Mouse (Mus musculus): ENCODE results near the gene Dlk1. TPM values are rescaled to one million over a fixed set of nuclear protein-coding genes. Genes with fewer than 3 reads are reported as not detected.

Dlk1 gene
- polyA plus RNA-seq, 1 experiment from 2014 or later, result 482 TPM

GRCm38 (mm10) chr12:109508495-109509454 lies 56.2 kb downstream of the Dlk1 start:
- peak overlapping the region; percentile 53; the same call in 1 of the 2 replicates for H3K27ac ChIP-seq (ENCODE audit: low read length)
- ATAC-seq (ENCODE audit: low read depth), result no peak
- no peaks in the 10 kb centered on the region for H3K27me3 ChIP-seq (ENCODE audit: control insufficient read depth, insufficient read depth, low read depth, low read length)
- H3K4me2 ChIP-seq (ENCODE audit: low read depth, low read length), result no peak overlapping the region
- no peak overlapping the region for H3K4me3 ChIP-seq (ENCODE audit: low read depth, low read length)
- no peaks in the 10 kb centered on the region for H3K9me3 ChIP-seq (replicated peaks; ENCODE audit: control insufficient read depth, low read length)
- no peak overlapping the region for H3K9ac ChIP-seq (ENCODE audit: low read depth, low read length)
- no peaks in the 10 kb centered on the region for H3K36me3 ChIP-seq (ENCODE audit: control insufficient read depth, insufficient read depth)
- H3K4me1 ChIP-seq (ENCODE audit: control insufficient read depth, low read depth, low read length), result peaks cover 24% of the 10 kb centered on the region
- WGBS (ENCODE audit: insufficient replicate concordance), result 25% methylated on average over 20 of the region's 20 CpGs

GRCm38 (mm10) chr12:109509531-109510137 lies 57.0 kb downstream of the Dlk1 start:
- ATAC-seq (ENCODE audit: low read depth), result peak; percentile 45
- Histone ChIP-seq H3K27me3 (ENCODE audit: control insufficient read depth, insufficient read depth, low read depth, low read length) (no peaks in the 10 kb centered on the region), H3K9ac (ENCODE audit: low read depth, low read length) (no peak overlapping the region), H3K4me1 (ENCODE audit: control insufficient read depth, low read depth, low read length) (peaks cover 24% of the 10 kb centered on the region), H3K36me3 (ENCODE audit: control insufficient read depth, insufficient read depth) (no peaks in the 10 kb centered on the region), H3K9me3 (replicated peaks; ENCODE audit: control insufficient read depth, low read length) (no peaks in the 10 kb centered on the region), H3K27ac (ENCODE audit: low read length) (peak overlapping the region; percentile 39), H3K4me2 (ENCODE audit: low read depth, low read length) (no peak overlapping the region), H3K4me3 (ENCODE audit: low read depth, low read length) (no peak overlapping the region)
- WGBS (ENCODE audit: insufficient replicate concordance), result 42% methylated on average over 9 of the region's 9 CpGs

- H3K9me3 ChIP-seq (replicated peaks; ENCODE audit: control insufficient read depth, low read length), result no peaks in the 10 kb centered on the region
- H3K36me3 ChIP-seq (ENCODE audit: control insufficient read depth, insufficient read depth), result no peaks in the 10 kb centered on the region
- peaks cover 24% of the 10 kb centered on the region for H3K4me1 ChIP-seq (ENCODE audit: control insufficient read depth, low read depth, low read length)
- H3K27me3 ChIP-seq (ENCODE audit: control insufficient read depth, insufficient read depth, low read depth, low read length), result no peaks in the 10 kb centered on the region
- no peak overlapping the region for H3K4me2 ChIP-seq (ENCODE audit: low read depth, low read length)
- no peak overlapping the region for H3K9ac ChIP-seq (ENCODE audit: low read depth, low read length)
- no peak for ATAC-seq (ENCODE audit: low read depth)
- no peak overlapping the region for H3K4me3 ChIP-seq (ENCODE audit: low read depth, low read length)
- 57% methylated on average over 8 of the region's 8 CpGs for WGBS (ENCODE audit: insufficient replicate concordance)
- peak overlapping the region; percentile 39; the same call in 1 of the 2 replicates for H3K27ac ChIP-seq (ENCODE audit: low read length)
These were observed 57.6 kb downstream of the Dlk1 start for GRCm38 (mm10) chr12:109510247-109510646.

- 66% methylated on average over 8 of the region's 8 CpGs for WGBS (ENCODE audit: insufficient replicate concordance)
These were observed 58.8 kb downstream of the Dlk1 start for GRCm38 (mm10) chr12:109511456-109511855.

GRCm38 (mm10) chr12:109512151-109512907 lies 59.7 kb downstream of the Dlk1 start:
- H3K4me2 ChIP-seq (ENCODE audit: low read depth, low read length), result no peak overlapping the region
- H3K27ac ChIP-seq (ENCODE audit: low read length), result peak overlapping the region; percentile 64
- 9% methylated on average over 13 of the region's 13 CpGs for WGBS (ENCODE audit: insufficient replicate concordance)
- peak; percentile 79 for ATAC-seq (ENCODE audit: low read depth)
- H3K27me3 ChIP-seq (ENCODE audit: control insufficient read depth, insufficient read depth, low read depth, low read length), result no peaks in the 10 kb centered on the region
- H3K4me3 ChIP-seq (ENCODE audit: low read depth, low read length), result no peak overlapping the region
- no peaks in the 10 kb centered on the region for H3K36me3 ChIP-seq (ENCODE audit: control insufficient read depth, insufficient read depth)
- H3K4me1 ChIP-seq (ENCODE audit: control insufficient read depth, low read depth, low read length), result peaks cover 24% of the 10 kb centered on the region
- H3K9ac ChIP-seq (ENCODE audit: low read depth, low read length), result no peak overlapping the region
- no peaks in the 10 kb centered on the region for H3K9me3 ChIP-seq (replicated peaks; ENCODE audit: control insufficient read depth, low read length)

More at GRCm38 (mm10) chr12:109511456-109511855, 58.8 kb downstream of the Dlk1 start:
- Histone ChIP-seq H3K4me1 (ENCODE audit: control insufficient read depth, low read depth, low read length) (peaks cover 24% of the 10 kb centered on the region), H3K27ac (ENCODE audit: low read length) (no peak overlapping the region), H3K9me3 (replicated peaks; ENCODE audit: control insufficient read depth, low read length) (no peaks in the 10 kb centered on the region), H3K36me3 (ENCODE audit: control insufficient read depth, insufficient read depth) (no peaks in the 10 kb centered on the region), H3K4me2 (ENCODE audit: low read depth, low read length) (no peak overlapping the region), H3K27me3 (ENCODE audit: control insufficient read depth, insufficient read depth, low read depth, low read length) (no peaks in the 10 kb centered on the region), H3K9ac (ENCODE audit: low read depth, low read length) (no peak overlapping the region), H3K4me3 (ENCODE audit: low read depth, low read length) (no peak overlapping the region)
- ATAC-seq (ENCODE audit: low read depth), result no peak

Other genes with a start within 250 kb of the Dlk1 start
- 0.64 and 0.68 TPM in 2 replicates for gene Rtl1, start 147.5 kb downstream of the Dlk1 start, polyA plus RNA-seq (2015; fragmentation: Nextera tagmentation; extraction: Ambion mirVana)